Mouse (Mus musculus) ES-E14 (cell line): ENCODE measurements around the gene Ccnb2.

ENCODE experiments used
- CHD2 ChIP-seq: IDR thresholded peaks from 2 replicates; pipeline ENCODE4 v1.6.1; 2014; ENCODE audit warnings: mild to moderate bottlenecking, low read depth, low read length, inconsistent platforms
- ZNF384 ChIP-seq: IDR thresholded peaks from 2 replicates; pipeline ENCODE4 v1.6.1; 2012; ENCODE audit warnings: low read depth, low read length, inconsistent platforms

- TF ChIP-seq CHD2, result no peak
- TF ChIP-seq ZNF384, result no peak
Measured at GRCm38 (mm10) chr9:70389548-70389947, 31.8 kb downstream of the Ccnb2 start.
